Mouse (Mus musculus) forebrain, embryonic 14.5 days (tissue): ENCODE results near the gene Fbrs. TPM values are rescaled to one million over a fixed set of nuclear protein-coding genes. Genes with fewer than 3 reads are reported as not detected.

ENCODE experiments used
- ATAC-seq: fragments of 200-750 bp; cut with Nextera tagmentation; 2 replicates; pipeline ENCODE4 v1.8.0; 2017; ENCODE audit warnings: mild to moderate bottlenecking, moderate library complexity
- DNase-seq: peaks from one replicate; pipeline ENCODE4 v3.0.0-alpha.2; 2015; ENCODE audit warnings: low spot score
- H3K27ac ChIP-seq: fragments of 300-500 bp; sonication (generic); 2 replicates; pipeline ENCODE4 v1.5.1; 2014; ENCODE audit warnings: low read depth, mild to moderate bottlenecking, control low read depth, low read length, moderate library complexity
- H3K27me3 ChIP-seq: fragments of 300-500 bp; sonication (generic); replicated peaks from 2 replicates; pipeline ENCODE4 v1.6.1; 2014; ENCODE audit warnings: low read length, control low read depth, mixed read lengths; ENCODE audit not compliant: control insufficient read depth, insufficient read depth
- H3K36me3 ChIP-seq: fragments of 300-500 bp; sonication (generic); 2 replicates; pipeline ENCODE4 v1.6.1; 2014; ENCODE audit warnings: low read length, control low read depth; ENCODE audit not compliant: control insufficient read depth, insufficient read depth
- H3K4me1 ChIP-seq: fragments of 300-500 bp; sonication (generic); 2 replicates; pipeline ENCODE4 v1.6.1; 2014; ENCODE audit warnings: antibody characterized with exemption, low read length, control low read depth; ENCODE audit not compliant: control insufficient read depth, insufficient read depth
- H3K4me2 ChIP-seq: fragments of 300-500 bp; sonication (generic); 2 replicates; pipeline ENCODE4 v1.6.1; 2014; ENCODE audit warnings: mild to moderate bottlenecking, control low read depth, low read length
- H3K4me3 ChIP-seq: fragments of 300-500 bp; sonication (generic); 2 replicates; pipeline ENCODE4 v1.5.1; 2014; ENCODE audit warnings: low read depth, low read length, control low read depth
- H3K9ac ChIP-seq: fragments of 300-500 bp; sonication (generic); 2 replicates; pipeline ENCODE4 v1.6.1; 2014; ENCODE audit warnings: mild to moderate bottlenecking, low read length, control low read depth, moderate library complexity
- H3K9me3 ChIP-seq: fragments of 300-500 bp; sonication (generic); replicated peaks from 2 replicates; pipeline ENCODE4 v1.6.1; 2016; ENCODE audit warnings: low read length, control low read depth, mixed read lengths; ENCODE audit not compliant: control insufficient read depth
- WGBS: fragments of 180-500 bp; shearing (Covaris S2); extraction: QIAGEN DNeasy Blood & Tissue Kit; methylation state at CpG from one replicate; pipeline ENCODE4 v1.1.7; 2014; 5-methylcytosine and 5-hydroxymethylcytosine counted together
- polyA plus RNA-seq: library from polyadenylated mRNA; unstranded; fragments of >200 nt; fragmentation: Nextera tagmentation; extraction: Ambion mirVana; gene quantifications from 2 replicates; pipeline ENCODE4 v1.2.1, GENCODE M21; 2014

The Fbrs gene
- 8.9 and 10.2 TPM in 2 replicates for polyA plus RNA-seq

- H3K27me3 ChIP-seq = no peaks in the 10 kb centered on the region
- H3K9me3 ChIP-seq = no peaks in the 10 kb centered on the region
- H3K4me3 ChIP-seq = peak within 1 kb of the TSS; percentile 98
- H3K27ac ChIP-seq = peak within 1 kb of the TSS; percentile 96
- H3K9ac ChIP-seq = peak within 1 kb of the TSS; percentile 96
- ATAC-seq (peak; percentile 77), DNase-seq (peak; percentile 98)
- peaks cover 69% of the 10 kb centered on the region for H3K36me3 ChIP-seq
- H3K4me1 ChIP-seq = peaks cover 22% of the 10 kb centered on the region
- peak within 1 kb of the TSS; percentile 99 for H3K4me2 ChIP-seq
- WGBS = under 1% methylated on average over 48 of the region's 62 CpGs
These were observed at the start of gene Fbrs for GRCm38 (mm10) chr7:127478635-127479317. Gene Fbrs (plus strand): TSS chr7:127479199.

GRCm38 (mm10) chr7:127435206-127435605, 43.8 kb upstream of the Fbrs start:
- Histone ChIP-seq H3K27ac (no peak overlapping the region), H3K9me3 (0 out of 2 replicates have a peak, but pooled peaks cover 2% of the 10 kb centered on the region), H3K4me2 (no peak overlapping the region), H3K9ac (no peak overlapping the region), H3K4me1 (no peaks in the 10 kb centered on the region), H3K36me3 (no peaks in the 10 kb centered on the region), H3K4me3 (no peak overlapping the region), H3K27me3 (peaks cover 5% of the 10 kb centered on the region; the same call in 1 of the 2 replicates)
- 95% methylated on average over 4 of the region's 4 CpGs for WGBS
- no peak for DNase-seq
- ATAC-seq = no peak

DNA sequence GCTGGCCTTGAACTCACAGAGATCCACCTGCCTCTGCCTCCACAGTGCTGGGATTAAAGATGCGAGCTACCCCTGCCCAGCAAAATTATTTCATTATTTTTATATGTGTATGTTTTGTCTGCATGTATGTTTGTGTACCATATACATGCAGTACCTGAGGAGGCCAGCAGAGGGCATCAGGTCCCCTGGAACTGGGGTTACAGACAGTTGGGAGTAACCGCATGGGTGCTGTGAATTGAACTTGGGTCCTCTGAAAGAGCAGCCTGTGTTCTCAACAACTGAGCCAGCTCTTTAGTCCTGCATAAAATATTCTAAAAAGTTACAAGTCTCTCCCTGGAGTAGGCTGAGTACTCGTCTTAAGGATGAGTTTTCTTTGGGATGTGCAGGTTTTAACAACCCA, 41.3 kb upstream of the Fbrs start:
- Histone ChIP-seq H3K36me3 (peaks cover 14% of the 10 kb centered on the region), H3K27me3 (0 out of 2 replicates have a peak, but pooled peaks cover 2% of the 10 kb centered on the region), H3K4me1 (no peaks in the 10 kb centered on the region), H3K9ac (no peak overlapping the region), H3K4me3 (no peak overlapping the region), H3K9me3 (0 out of 2 replicates have a peak, but pooled peaks cover 2% of the 10 kb centered on the region), H3K27ac (no peak overlapping the region), H3K4me2 (no peak overlapping the region)
- DNase-seq = no peak
- no peak for ATAC-seq
- WGBS = 91% methylated on average over 3 of the region's 3 CpGs

DNA sequence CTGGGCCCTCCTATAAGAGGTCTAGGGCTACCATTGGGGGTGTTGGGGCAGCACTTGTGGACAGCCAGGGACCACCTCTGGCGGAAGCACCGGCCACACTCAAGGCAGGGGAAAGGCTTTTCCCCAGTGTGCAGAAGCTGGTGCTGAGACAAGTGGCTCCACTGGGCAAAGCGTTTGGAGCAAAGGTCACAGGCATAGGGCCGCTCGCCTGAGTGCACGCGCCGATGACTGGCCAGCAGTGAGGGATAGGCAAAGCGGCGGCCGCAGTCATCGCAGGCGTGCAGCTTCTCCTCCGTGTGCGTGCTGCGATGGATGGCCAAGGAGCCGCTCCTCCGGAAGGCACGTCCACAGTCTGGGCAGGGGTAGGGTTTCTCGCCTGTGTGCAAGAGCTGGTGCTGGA, 35.0 kb upstream of the Fbrs start:
- H3K9ac ChIP-seq = no peak overlapping the region
- H3K4me2 ChIP-seq = no peak overlapping the region
- DNase-seq (no peak), ATAC-seq (no peak)
- H3K4me3 ChIP-seq = no peak overlapping the region
- peaks cover 4% of the 10 kb centered on the region; the same call in 1 of the 2 replicates for H3K4me1 ChIP-seq
- no peaks in the 10 kb centered on the region for H3K27me3 ChIP-seq
- H3K27ac ChIP-seq = no peak overlapping the region
- H3K36me3 ChIP-seq = peaks cover 50% of the 10 kb centered on the region
- 90% methylated on average over 20 of the region's 20 CpGs for WGBS
- H3K9me3 ChIP-seq = no peaks in the 10 kb centered on the region

- peaks cover 22% of the 10 kb centered on the region for H3K4me1 ChIP-seq
- ATAC-seq = peak; percentile 93
- under 1% methylated on average over 54 of the region's 54 CpGs for WGBS
These were observed 30.3 kb upstream of the Fbrs start, which contains the start of gene Zfp689 for GRCm38 (mm10) chr7:127448521-127449300. Gene Zfp689 (minus strand): TSS chr7:127449158.

DNA sequence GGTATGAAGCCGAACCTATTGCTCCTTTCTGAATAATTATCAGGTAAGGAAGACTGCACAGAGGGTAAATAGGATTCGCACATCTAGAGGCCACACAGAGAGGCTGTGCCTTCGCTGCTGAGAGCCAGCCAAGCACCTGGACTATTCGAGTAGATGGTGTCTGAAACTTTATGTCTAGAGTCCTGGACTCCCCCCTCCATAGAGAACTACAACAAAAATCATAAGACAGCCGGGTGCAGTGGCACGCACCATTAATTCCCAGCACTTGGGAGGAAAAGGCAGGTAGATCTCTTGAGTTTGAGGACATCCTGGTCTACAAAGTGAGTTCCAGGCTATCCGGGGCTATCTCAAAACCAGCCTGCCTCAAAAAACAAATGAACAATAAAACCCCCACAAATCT, 29.0 kb upstream of the Fbrs start:
- H3K9ac ChIP-seq = peak overlapping the region; percentile 97
- DNase-seq = no peak
- WGBS = 73% methylated on average over 7 of the region's 7 CpGs
- H3K4me1 ChIP-seq = peaks cover 22% of the 10 kb centered on the region
- no peak for ATAC-seq
- H3K27ac ChIP-seq = no peak overlapping the region
- H3K4me2 ChIP-seq = peak overlapping the region; percentile 85
- no peaks in the 10 kb centered on the region for H3K27me3 ChIP-seq
- peaks cover 30% of the 10 kb centered on the region for H3K36me3 ChIP-seq
- peak overlapping the region; percentile 98 for H3K4me3 ChIP-seq
- no peaks in the 10 kb centered on the region for H3K9me3 ChIP-seq

More at GRCm38 (mm10) chr7:127448521-127449300, 30.3 kb upstream of the Fbrs start, which contains the start of gene Zfp689:
- peak within 1 kb of the TSS; percentile 93 for H3K27ac ChIP-seq
- H3K9me3 ChIP-seq = no peaks in the 10 kb centered on the region
- H3K4me2 ChIP-seq = peak within 1 kb of the TSS; percentile 85
- DNase-seq = peak; percentile 98
- peak within 1 kb of the TSS; percentile 97 for H3K9ac ChIP-seq
- no peaks in the 10 kb centered on the region for H3K27me3 ChIP-seq
- H3K36me3 ChIP-seq = peaks cover 39% of the 10 kb centered on the region
- peak within 1 kb of the TSS; percentile 98 for H3K4me3 ChIP-seq

DNA sequence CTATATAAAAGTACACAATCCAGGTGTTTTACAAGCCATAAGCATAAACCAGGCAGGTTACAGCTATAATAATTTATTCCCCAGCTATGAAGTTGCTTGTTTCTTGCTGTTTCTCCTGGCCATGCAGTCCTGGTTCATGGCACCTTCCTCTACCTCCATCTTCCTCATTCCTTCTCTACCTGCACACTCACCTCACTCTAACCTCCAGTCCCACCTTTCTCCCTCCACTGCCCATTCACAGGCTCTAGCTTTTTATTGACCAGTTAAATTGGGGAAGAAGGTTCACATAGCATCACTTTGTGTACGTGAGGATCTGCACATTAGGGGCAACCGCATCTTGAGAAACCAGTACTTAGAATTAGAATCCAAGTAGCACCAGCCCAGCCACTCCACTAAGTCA, 25.9 kb upstream of the Fbrs start:
- no peak overlapping the region for H3K9ac ChIP-seq
- no peaks in the 10 kb centered on the region for H3K27me3 ChIP-seq
- no peak for ATAC-seq
- H3K27ac ChIP-seq = no peak overlapping the region
- peaks cover 35% of the 10 kb centered on the region for H3K36me3 ChIP-seq
- no peak overlapping the region for H3K4me3 ChIP-seq
- no peak overlapping the region for H3K4me2 ChIP-seq
- 98% methylated on average over 2 of the region's 2 CpGs for WGBS
- peaks cover 17% of the 10 kb centered on the region for H3K4me1 ChIP-seq
- DNase-seq = no peak
- peaks cover 3% of the 10 kb centered on the region; the same call in 1 of the 2 replicates for H3K9me3 ChIP-seq

GRCm38 (mm10) chr7:127454905-127455304, 24.1 kb upstream of the Fbrs start:
- Histone ChIP-seq H3K36me3 (peaks cover 42% of the 10 kb centered on the region), H3K4me1 (peaks cover 15% of the 10 kb centered on the region), H3K27ac (no peak overlapping the region), H3K4me3 (no peak overlapping the region), H3K9me3 (peaks cover 3% of the 10 kb centered on the region; the same call in 1 of the 2 replicates), H3K9ac (no peak overlapping the region), H3K4me2 (no peak overlapping the region), H3K27me3 (no peaks in the 10 kb centered on the region)
- ATAC-seq (no peak), DNase-seq (no peak)
- 95% methylated on average over 7 of the region's 7 CpGs for WGBS
